Mouse (Mus musculus): ENCODE results near the gene Myod1.

The Myod1 gene

GRCm38 (mm10) chr7:46391701-46392100 lies 15.4 kb downstream of the Myod1 start:
- DNase-seq (ENCODE audit: inconsistent age in 2 of 2, low spot score in 1 of 2) = no peak

GRCm38 (mm10) chr7:46393116-46393515 lies 16.8 kb downstream of the Myod1 start:
- DNase-seq (ENCODE audit: inconsistent age in 2 of 2, low spot score in 1 of 2) = peak; percentile 76 to 91

- DNase-seq (ENCODE audit: inconsistent age in 2 of 2, low spot score in 1 of 2) = no peak
Observed at GRCm38 (mm10) chr7:46393718-46394511, 17.6 kb downstream of the Myod1 start.

GRCm38 (mm10) chr7:46394933-46395332 lies 18.7 kb downstream of the Myod1 start:
- DNase-seq (ENCODE audit: inconsistent age in 2 of 2, low spot score in 1 of 2) = no peak

- DNase-seq (ENCODE audit: inconsistent age in 2 of 2, low spot score in 1 of 2) = no peak
Observed at GRCm38 (mm10) chr7:46395571-46395970, 19.3 kb downstream of the Myod1 start.

- DNase-seq (ENCODE audit: inconsistent age in 2 of 2, low spot score in 1 of 2) = peak; percentile 83 to 94
Observed at GRCm38 (mm10) chr7:46396231-46396927, 20.1 kb downstream of the Myod1 start, which contains the start of gene Kcnc1. Gene Kcnc1 (plus strand): TSS chr7:46396497.

- DNase-seq (ENCODE audit: inconsistent age in 2 of 2, low spot score in 1 of 2) = no peak
Observed at GRCm38 (mm10) chr7:46396928-46397731, 20.9 kb downstream of the Myod1 start.

GRCm38 (mm10) chr7:46397732-46398333 lies 21.6 kb downstream of the Myod1 start:
- DNase-seq (ENCODE audit: inconsistent age in 2 of 2, low spot score in 1 of 2) = no peak

- DNase-seq (ENCODE audit: inconsistent age in 2 of 2, low spot score in 1 of 2) = no peak
Observed at GRCm38 (mm10) chr7:46398612-46399011, 22.3 kb downstream of the Myod1 start.

GRCm38 (mm10) chr7:46399676-46400075 lies 23.4 kb downstream of the Myod1 start:
- no peak for DNase-seq (ENCODE audit: inconsistent age in 2 of 2, low spot score in 1 of 2)

- no peak for DNase-seq (ENCODE audit: inconsistent age in 2 of 2, low spot score in 1 of 2)
Observed at GRCm38 (mm10) chr7:46400346-46400745, 24.1 kb downstream of the Myod1 start.

- DNase-seq (ENCODE audit: inconsistent age in 2 of 2, low spot score in 1 of 2) = no peak
Observed at GRCm38 (mm10) chr7:46401371-46402180, 25.3 kb downstream of the Myod1 start.

GRCm38 (mm10) chr7:46403616-46404485 lies 27.6 kb downstream of the Myod1 start:
- no peak for DNase-seq (ENCODE audit: inconsistent age in 2 of 2, low spot score in 1 of 2)

GRCm38 (mm10) chr7:46404756-46405155 lies 28.5 kb downstream of the Myod1 start:
- no peak for DNase-seq (ENCODE audit: inconsistent age in 2 of 2, low spot score in 1 of 2)

- no peak for DNase-seq (ENCODE audit: inconsistent age in 2 of 2, low spot score in 1 of 2)
Observed at GRCm38 (mm10) chr7:46408606-46409005, 32.3 kb downstream of the Myod1 start.

- no peak for DNase-seq (ENCODE audit: inconsistent age in 2 of 2, low spot score in 1 of 2)
Observed at GRCm38 (mm10) chr7:46409204-46409789, 33.0 kb downstream of the Myod1 start.

- no peak for DNase-seq (ENCODE audit: inconsistent age in 2 of 2, low spot score in 1 of 2)
Observed at GRCm38 (mm10) chr7:46410727-46411126, 34.5 kb downstream of the Myod1 start.

GRCm38 (mm10) chr7:46412823-46413222 lies 36.5 kb downstream of the Myod1 start:
- DNase-seq (ENCODE audit: inconsistent age in 2 of 2, low spot score in 1 of 2) = no peak

All from adrenal gland, adult (tissue).